Comparison of ENCODE assay signal across 11 mouse cellular contexts in genomic region chr2:74659507-74660005, GRCm38 (mm10). TPM values are rescaled to one million over a fixed set of nuclear protein-coding genes. Genes with fewer than 3 reads are reported as not detected.
DNase-seq lines count a peak whose midpoint lies in the region; ATAC-seq and TF ChIP-seq lines count a peak whose summit lies in the region.
"Had no signal": no experiment of that assay in that cellular context is flagged by ENCODE, and none has a peak within 500 bp of the region (broad histone marks: within the 10 kb centered on the region; RNA-seq: fewer than 3 reads in every experiment).

Evx2 (minus strand) TSS chr2:74659557.

- H3K9ac ChIP-seq in limb, embryonic 15.5 days, result peak within 1 kb of the TSS; percentile 52
- no peak within 1 kb of the TSS for H3K9ac ChIP-seq in lung, postnatal 0 days (replicated peaks; ENCODE audit: low read depth)

- TF ChIP-seq EP300 in lung, postnatal 0 days (IDR thresholded peaks at IDR 0.05), result no peak

- DNase-seq in right cerebral cortex, postnatal 25 days, result peak; percentile 21
- DNase-seq in right cerebral cortex, postnatal 4 days, result no peak
- DNase-seq in forelimb bud, embryonic 11.5 days (ENCODE audit: low read depth, low spot score), result peak; percentile 48
- DNase-seq in layer of hippocampus, adult 11-12 months (ENCODE audit: low spot score), result no peak
- no peak for DNase-seq in forebrain, embryonic 10.5 days (ENCODE audit: extremely low spot score, low spot score)
- DNase-seq in lung, postnatal 0 days (ENCODE audit: low spot score), result no peak
- DNase-seq: gastrocnemius, postnatal 14 days; thymus, postnatal 4 days had no signal

- H3K4me3 ChIP-seq in limb, embryonic 15.5 days, result peak within 1 kb of the TSS; percentile 46
- no peak within 1 kb of the TSS for H3K4me3 ChIP-seq in forebrain, embryonic 10.5 days
- H3K4me3 ChIP-seq in lung, postnatal 0 days (ENCODE audit: low read depth, low read length), result no peak within 1 kb of the TSS

- H3K9me3 ChIP-seq in limb, embryonic 15.5 days, result no peaks in the 10 kb centered on the region
- 0 out of 2 replicates have a peak, but pooled peaks cover 4% of the 10 kb centered on the region for H3K9me3 ChIP-seq in forebrain, embryonic 10.5 days
- H3K9me3 ChIP-seq in lung, postnatal 0 days (ENCODE audit: low read length), result no peaks in the 10 kb centered on the region

- peaks cover 71% of the 10 kb centered on the region for H3K27me3 ChIP-seq in limb, embryonic 15.5 days
- H3K27me3 ChIP-seq in forebrain, embryonic 10.5 days (ENCODE audit: poor library complexity, severe bottlenecking), result peaks cover 100% of the 10 kb centered on the region
- peaks cover 82% of the 10 kb centered on the region for H3K27me3 ChIP-seq in lung, postnatal 0 days (replicated peaks; ENCODE audit: insufficient read depth, low read length)

- 2% methylated on average over 28 of the region's 28 CpGs for WGBS in limb, embryonic 15.5 days
- 3% methylated on average over 28 of the region's 28 CpGs for WGBS in forebrain, embryonic 10.5 days
- 3% methylated on average over 28 of the region's 28 CpGs for WGBS in lung, postnatal 0 days

- TF ChIP-seq CTCF in lung, postnatal 0 days (IDR thresholded peaks at IDR 0.05), result no peak

- H3K4me1 ChIP-seq in limb, embryonic 15.5 days, result peaks cover 36% of the 10 kb centered on the region
- H3K4me1 ChIP-seq in forebrain, embryonic 10.5 days, result peaks cover 20% of the 10 kb centered on the region
- H3K4me1 ChIP-seq in lung, postnatal 0 days (ENCODE audit: insufficient read depth, low read depth, low read length), result 0 out of 2 replicates have a peak, but pooled peaks cover 9% of the 10 kb centered on the region

- no peak for ATAC-seq in limb, embryonic 15.5 days (ENCODE audit: insufficient number of reproducible peaks, low FRiP score, low TSS enrichment, low read depth)
- ATAC-seq in lung, postnatal 0 days, result no peak

- H3K27ac ChIP-seq in limb, embryonic 15.5 days, result peak within 1 kb of the TSS; percentile 89
- no peak within 1 kb of the TSS for H3K27ac ChIP-seq in forebrain, embryonic 10.5 days
- no peak within 1 kb of the TSS for H3K27ac ChIP-seq in lung, postnatal 0 days (ENCODE audit: low read length)

- peak within 1 kb of the TSS; percentile 56 for H3K4me2 ChIP-seq in limb, embryonic 15.5 days
- no peak within 1 kb of the TSS for H3K4me2 ChIP-seq in lung, postnatal 0 days (replicated peaks; ENCODE audit: low read depth, low read length)

- no peaks in the 10 kb centered on the region for H3K36me3 ChIP-seq in limb, embryonic 15.5 days
- no peaks in the 10 kb centered on the region for H3K36me3 ChIP-seq in forebrain, embryonic 10.5 days (replicated peaks)
- no peaks in the 10 kb centered on the region for H3K36me3 ChIP-seq in lung, postnatal 0 days (ENCODE audit: insufficient read depth, low read length)

RNA-seq across cellular contexts. Expression of gene Evx2, which starts in this region (rescaled TPM):
- 0.96 and 1.4 TPM in 2 replicates for polyA plus RNA-seq in limb, embryonic 15.5 days (2015; fragmentation: Nextera tagmentation; extraction: Ambion mirVana)
- not detected in 2 replicates for polyA plus RNA-seq in forebrain, embryonic 10.5 days (2016; fragmentation: Nextera tagmentation; extraction: Ambion mirVana)
- not detected in 2 replicates for polyA plus RNA-seq in lung, postnatal 0 days (2015; fragmentation: Nextera tagmentation; extraction: Ambion mirVana)
- polyA plus RNA-seq: cortical plate, adult 2 months; small intestine, adult 2 months had no signal

Comparison
In these comparisons a context has a peak if more than half of its experiments do, and no peak if none do; other contexts are left out.
1. DNase-seq: peak in right cerebral cortex, postnatal 25 days (single experiment) and forelimb bud, embryonic 11.5 days (single experiment); none in right cerebral cortex, postnatal 4 days (single experiment), layer of hippocampus, adult 11-12 months (single experiment), forebrain, embryonic 10.5 days (single experiment) and lung, postnatal 0 days (single experiment).